Mouse (Mus musculus): ENCODE results near the gene Cmtm2b. TPM values are rescaled to one million over a fixed set of nuclear protein-coding genes. Genes with fewer than 3 reads are reported as not detected.

The Cmtm2b gene
- polyA plus RNA-seq, 1 experiment from 2014 or later: not detected

GRCm38 (mm10) chr8:104337890-104338289, 15.9 kb downstream of the Cmtm2b start:
- H3K36me3 ChIP-seq (ENCODE audit: insufficient read depth, low read length): no peaks in the 10 kb centered on the region
- DNase-seq (ENCODE audit: low spot score): no peak
- H3K4me3 ChIP-seq (replicated peaks; ENCODE audit: low read depth, low read length): no peak overlapping the region
- H3K27ac ChIP-seq: no peak overlapping the region
- TF ChIP-seq CTCF (IDR thresholded peaks at IDR 0.05; ENCODE audit: low read depth): no peak
- 54% methylated on average over 3 of the region's 3 CpGs for WGBS
- no peaks in the 10 kb centered on the region for H3K27me3 ChIP-seq (ENCODE audit: insufficient read depth, low read length)
- ATAC-seq (replicated peaks; ENCODE audit: low FRiP score, low read depth): no peak
- H3K9me3 ChIP-seq (replicated peaks; ENCODE audit: low read length): no peaks in the 10 kb centered on the region
- 0 out of 2 replicates have a peak, but pooled peaks cover 12% of the 10 kb centered on the region for H3K4me1 ChIP-seq (replicated peaks; ENCODE audit: insufficient read depth, low read length)
- H3K4me2 ChIP-seq (ENCODE audit: low read length): no peak overlapping the region
- no peak overlapping the region for H3K9ac ChIP-seq (ENCODE audit: low read depth, low read length)

- peak within 1 kb of the TSS; percentile 67 for H3K4me3 ChIP-seq (replicated peaks; ENCODE audit: low read depth, low read length)
- ATAC-seq (replicated peaks; ENCODE audit: low FRiP score, low read depth): no peak
- H3K9me3 ChIP-seq (replicated peaks; ENCODE audit: low read length): no peaks in the 10 kb centered on the region
- peak within 1 kb of the TSS; percentile 83 for H3K9ac ChIP-seq (ENCODE audit: low read depth, low read length)
- WGBS: 15% methylated on average over 16 of the region's 18 CpGs
- no peak for TF ChIP-seq CTCF (IDR thresholded peaks at IDR 0.05; ENCODE audit: low read depth)
- peak; percentile 66 for DNase-seq (ENCODE audit: low spot score)
- no peaks in the 10 kb centered on the region for H3K27me3 ChIP-seq (ENCODE audit: insufficient read depth, low read length)
- peak within 1 kb of the TSS; percentile 87 for H3K4me2 ChIP-seq (ENCODE audit: low read length)
- peak within 1 kb of the TSS; percentile 90; the same call in 1 of the 2 replicates for H3K27ac ChIP-seq
- 0 out of 2 replicates have a peak, but pooled peaks cover 12% of the 10 kb centered on the region for H3K4me1 ChIP-seq (replicated peaks; ENCODE audit: insufficient read depth, low read length)
- no peaks in the 10 kb centered on the region for H3K36me3 ChIP-seq (ENCODE audit: insufficient read depth, low read length)
Observed at GRCm38 (mm10) chr8:104339229-104339982, 17.4 kb downstream of the Cmtm2b start, which contains the start of gene Cmtm3. Gene Cmtm3 (plus strand): TSS chr8:104339410.

GRCm38 (mm10) chr8:104339983-104340232, 17.9 kb downstream of the Cmtm2b start:
- Histone ChIP-seq H3K9me3 (replicated peaks; ENCODE audit: low read length) (no peaks in the 10 kb centered on the region), H3K9ac (ENCODE audit: low read depth, low read length) (peak overlapping the region; percentile 83), H3K27ac (peak overlapping the region; percentile 90; the same call in 1 of the 2 replicates), H3K4me1 (replicated peaks; ENCODE audit: insufficient read depth, low read length) (0 out of 2 replicates have a peak, but pooled peaks cover 12% of the 10 kb centered on the region), H3K4me3 (replicated peaks; ENCODE audit: low read depth, low read length) (peak overlapping the region; percentile 67), H3K36me3 (ENCODE audit: insufficient read depth, low read length) (no peaks in the 10 kb centered on the region), H3K27me3 (ENCODE audit: insufficient read depth, low read length) (no peaks in the 10 kb centered on the region), H3K4me2 (ENCODE audit: low read length) (peak overlapping the region; percentile 87)
- no peak for TF ChIP-seq CTCF (IDR thresholded peaks at IDR 0.05; ENCODE audit: low read depth)
- ATAC-seq (replicated peaks; ENCODE audit: low FRiP score, low read depth) (0 out of 2 replicates have a peak, but pooled peaks have one; percentile 1), DNase-seq (ENCODE audit: low spot score) (no peak)
- WGBS: 3% methylated on average over 6 of the region's 6 CpGs

GRCm38 (mm10) chr8:104340233-104341105, 18.4 kb downstream of the Cmtm2b start:
- Histone ChIP-seq H3K4me2 (ENCODE audit: low read length) (peak overlapping the region; percentile 87), H3K27ac (peak overlapping the region; percentile 90), H3K27me3 (ENCODE audit: insufficient read depth, low read length) (no peaks in the 10 kb centered on the region), H3K4me1 (replicated peaks; ENCODE audit: insufficient read depth, low read length) (0 out of 2 replicates have a peak, but pooled peaks cover 12% of the 10 kb centered on the region), H3K36me3 (ENCODE audit: insufficient read depth, low read length) (peaks cover 3% of the 10 kb centered on the region; the same call in 1 of the 2 replicates), H3K9me3 (replicated peaks; ENCODE audit: low read length) (no peaks in the 10 kb centered on the region), H3K4me3 (replicated peaks; ENCODE audit: low read depth, low read length) (peak overlapping the region; percentile 67), H3K9ac (ENCODE audit: low read depth, low read length) (peak overlapping the region; percentile 83)
- TF ChIP-seq CTCF (IDR thresholded peaks at IDR 0.05; ENCODE audit: low read depth): peak; percentile 70
- peak; percentile 91 for DNase-seq (ENCODE audit: low spot score)
- WGBS: under 1% methylated on average over 47 of the region's 54 CpGs
- ATAC-seq (replicated peaks; ENCODE audit: low FRiP score, low read depth): peak; percentile 72

GRCm38 (mm10) chr8:104341106-104341561, 19.1 kb downstream of the Cmtm2b start:
- H3K4me3 ChIP-seq (replicated peaks; ENCODE audit: low read depth, low read length): peak overlapping the region; percentile 67
- H3K9me3 ChIP-seq (replicated peaks; ENCODE audit: low read length): no peaks in the 10 kb centered on the region
- peak overlapping the region; percentile 90 for H3K27ac ChIP-seq
- ATAC-seq (replicated peaks; ENCODE audit: low FRiP score, low read depth) (peak; percentile 71), DNase-seq (ENCODE audit: low spot score) (peak; percentile 95)
- H3K9ac ChIP-seq (ENCODE audit: low read depth, low read length): peak overlapping the region; percentile 83
- peak overlapping the region; percentile 87 for H3K4me2 ChIP-seq (ENCODE audit: low read length)
- H3K27me3 ChIP-seq (ENCODE audit: insufficient read depth, low read length): no peaks in the 10 kb centered on the region
- H3K4me1 ChIP-seq (replicated peaks; ENCODE audit: insufficient read depth, low read length): 0 out of 2 replicates have a peak, but pooled peaks cover 12% of the 10 kb centered on the region
- TF ChIP-seq CTCF (IDR thresholded peaks at IDR 0.05; ENCODE audit: low read depth): no peak
- WGBS: under 1% methylated on average over 24 of the region's 24 CpGs
- peaks cover 4% of the 10 kb centered on the region; the same call in 1 of the 2 replicates for H3K36me3 ChIP-seq (ENCODE audit: insufficient read depth, low read length)

- Histone ChIP-seq H3K27me3 (ENCODE audit: insufficient read depth, low read length) (no peaks in the 10 kb centered on the region), H3K9me3 (replicated peaks; ENCODE audit: low read length) (no peaks in the 10 kb centered on the region), H3K4me1 (replicated peaks; ENCODE audit: insufficient read depth, low read length) (0 out of 2 replicates have a peak, but pooled peaks cover 12% of the 10 kb centered on the region), H3K4me2 (ENCODE audit: low read length) (peak overlapping the region; percentile 87), H3K27ac (no peak overlapping the region), H3K9ac (ENCODE audit: low read depth, low read length) (0 out of 2 replicates have a peak overlapping the region, but pooled peaks have one; percentile 83), H3K36me3 (ENCODE audit: insufficient read depth, low read length) (peaks cover 7% of the 10 kb centered on the region), H3K4me3 (replicated peaks; ENCODE audit: low read depth, low read length) (peak overlapping the region; percentile 67)
- TF ChIP-seq CTCF (IDR thresholded peaks at IDR 0.05; ENCODE audit: low read depth): no peak
- 40% methylated on average over 6 of the region's 6 CpGs for WGBS
- no peak for DNase-seq (ENCODE audit: low spot score)
- ATAC-seq (replicated peaks; ENCODE audit: low FRiP score, low read depth): no peak
Observed at GRCm38 (mm10) chr8:104341678-104342077, 19.6 kb downstream of the Cmtm2b start.

Measured in kidney, postnatal 0 days (tissue).